Mouse (Mus musculus) lung, postnatal 36 days (tissue): Measurements from ENCODE around the gene Zpld1.

Experiments
- DNase-seq: peaks from one replicate; pipeline ENCODE4 v3.0.0; 2022; ENCODE audit warnings: mixed read lengths

Gene Zpld1

DNA sequence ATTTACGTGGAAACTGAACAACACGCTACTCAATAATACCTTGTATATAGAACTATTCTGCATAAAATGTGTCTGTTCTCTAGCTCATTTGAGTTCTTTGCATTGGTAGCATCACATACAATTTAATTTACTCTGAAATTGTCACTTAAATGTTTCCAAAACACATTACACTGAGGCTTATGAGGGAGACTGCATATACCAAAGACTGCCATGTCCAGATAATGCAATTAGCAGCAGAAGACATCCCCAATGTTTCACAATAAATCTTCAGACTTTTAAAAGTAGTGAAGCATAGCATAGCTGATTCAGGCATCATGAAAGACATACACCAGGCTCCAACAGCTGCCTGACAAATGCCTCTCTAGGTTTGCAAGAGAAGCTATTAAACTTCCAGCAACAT, at the start of gene Zpld1:
Zpld1 (minus strand) TSS at position 101 of the 400 bp plus-strand sequence.
- no peak for DNase-seq

DNA sequence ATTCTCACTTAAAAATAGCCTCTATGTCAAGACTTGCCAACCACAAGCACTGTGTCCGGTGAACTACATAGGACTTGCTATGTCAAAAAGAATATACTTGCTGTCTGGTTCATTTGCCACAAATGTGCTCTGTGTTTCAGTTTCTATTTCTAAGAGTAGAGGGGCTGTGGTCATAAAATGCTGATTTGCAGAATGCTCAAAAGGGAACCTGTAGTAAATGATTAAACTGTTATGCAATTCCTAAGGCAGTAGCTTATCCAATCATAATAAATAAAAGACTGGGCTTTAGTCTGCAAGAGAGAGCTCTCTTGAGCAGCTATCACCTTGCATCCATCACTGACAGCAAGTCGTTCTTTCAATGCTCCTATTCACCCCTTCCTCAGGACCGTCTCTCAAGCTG, 47.9 kb upstream of the Zpld1 start:
- DNase-seq, result no peak

GRCm38 (mm10) chr16:55321542-55322514, 24.0 kb upstream of the Zpld1 start:
- peak; percentile 24 for DNase-seq

- DNase-seq, result no peak
Measured at GRCm38 (mm10) chr16:55316996-55317395, 19.2 kb upstream of the Zpld1 start.

DNA sequence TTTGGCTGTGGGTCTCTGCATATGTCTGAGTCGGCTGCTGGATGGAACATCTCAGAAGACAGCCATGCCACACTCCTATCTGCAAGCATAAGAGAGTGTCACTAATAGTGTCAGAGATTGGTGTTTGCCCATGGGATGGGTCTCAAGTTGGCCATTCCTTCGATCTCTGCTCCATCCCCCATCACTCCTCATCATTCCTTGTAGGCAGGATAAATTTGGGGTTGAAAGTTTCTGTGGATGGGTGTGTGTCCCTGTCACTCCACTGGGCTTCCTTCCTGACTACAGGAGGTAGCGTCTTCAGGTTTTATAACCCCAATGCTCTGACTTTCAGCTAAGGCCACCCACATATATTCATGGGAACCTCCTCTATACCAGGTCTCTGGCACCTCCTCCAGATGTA, 14.3 kb upstream of the Zpld1 start:
- no peak for DNase-seq

GRCm38 (mm10) chr16:55282696-55283095, 15.1 kb downstream of the Zpld1 start:
- no peak for DNase-seq

DNA sequence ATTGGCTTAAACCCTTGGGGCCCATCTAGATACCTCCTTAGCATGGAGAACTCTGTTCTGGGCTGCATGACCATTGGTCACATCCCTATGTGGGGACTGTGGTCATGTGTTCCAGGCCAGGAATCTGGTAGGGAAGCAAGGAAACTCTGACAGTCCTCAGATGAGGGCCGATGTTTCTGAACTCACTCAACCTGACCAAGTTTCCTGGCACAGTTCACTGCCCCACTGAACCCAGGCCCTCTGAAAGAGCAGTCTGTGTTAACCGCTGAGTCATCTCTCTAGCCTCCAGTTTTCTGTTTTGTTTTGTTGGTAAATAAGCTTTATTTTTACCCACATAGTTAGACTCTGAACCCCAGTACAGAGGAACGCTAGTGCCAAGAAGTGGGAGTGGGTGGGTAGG, 20.3 kb downstream of the Zpld1 start:
- no peak for DNase-seq

DNA sequence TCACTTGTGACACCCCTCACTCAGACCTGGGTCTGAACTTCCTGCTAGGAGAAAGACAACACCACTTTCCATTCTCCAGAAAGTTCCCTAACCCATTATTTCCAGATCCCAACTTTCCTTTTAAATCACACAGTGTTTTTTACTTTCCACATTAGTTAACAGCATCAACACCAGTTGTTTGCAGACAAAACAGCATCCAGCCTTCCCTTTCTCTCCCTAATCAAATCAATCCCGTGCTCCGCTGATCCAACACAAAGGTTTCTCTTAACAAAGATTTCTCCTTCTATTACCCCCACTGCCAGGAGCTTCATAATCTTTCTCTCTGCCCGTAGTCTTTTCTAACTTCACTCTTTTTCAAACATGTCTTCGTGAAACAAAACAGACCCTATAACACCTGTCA, 32.5 kb downstream of the Zpld1 start:
- DNase-seq, result no peak

GRCm38 (mm10) chr16:55260862-55261574, 36.8 kb downstream of the Zpld1 start:
- no peak for DNase-seq

DNA sequence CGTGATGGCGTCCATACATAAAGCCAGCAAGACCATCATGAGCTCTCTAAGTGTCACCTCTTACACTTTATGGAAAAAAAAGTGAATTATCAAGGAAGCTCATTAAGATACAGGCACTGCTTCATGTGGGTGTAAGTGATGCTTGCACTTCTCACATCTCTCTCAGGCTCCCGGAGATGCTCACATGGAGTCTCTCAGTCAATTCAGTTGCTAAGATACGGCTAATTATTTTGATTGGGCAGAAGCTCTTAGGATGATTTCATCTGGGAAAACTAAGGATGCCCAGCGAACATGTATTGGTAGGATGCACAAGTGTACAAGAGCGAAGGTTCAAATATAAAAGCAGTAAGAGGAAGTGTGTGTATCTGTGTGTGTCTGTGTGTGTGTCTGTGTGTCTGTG, 38.1 kb downstream of the Zpld1 start:
- no peak for DNase-seq

- no peak for DNase-seq
Measured at GRCm38 (mm10) chr16:55240996-55241395, 56.8 kb downstream of the Zpld1 start.

DNA sequence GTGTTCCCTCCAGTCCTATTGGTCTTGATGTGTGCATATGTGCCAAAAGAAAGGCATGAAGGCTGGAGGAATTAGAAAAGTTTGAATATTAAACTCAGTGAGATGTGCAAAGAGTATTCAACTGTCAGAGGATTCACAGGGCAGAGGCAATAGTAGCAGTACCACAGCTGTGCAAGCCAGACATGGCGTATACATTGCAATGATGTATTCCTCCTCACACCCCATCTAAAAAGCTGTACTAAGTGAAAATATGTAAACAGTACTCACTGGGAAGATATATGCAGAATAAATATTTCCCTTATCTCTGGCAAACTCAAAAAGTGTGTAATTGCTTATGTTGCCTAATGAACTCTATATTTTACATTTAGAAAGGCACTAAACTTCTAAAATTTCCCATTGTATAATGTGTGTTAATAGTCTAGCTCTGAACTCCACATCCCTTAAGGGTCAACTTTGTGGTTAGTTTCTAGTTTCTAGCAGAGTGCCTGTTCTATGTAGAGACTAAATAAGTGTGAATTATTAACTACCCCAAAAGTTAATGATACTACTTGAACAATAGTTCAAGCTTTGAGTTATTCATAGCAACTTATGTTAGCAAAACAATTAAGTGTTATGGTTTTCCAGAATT, 68.7 kb downstream of the Zpld1 start:
- no peak for DNase-seq

- no peak for DNase-seq
Measured at GRCm38 (mm10) chr16:55203945-55204344, 93.8 kb downstream of the Zpld1 start.

- DNase-seq, result no peak
Measured at GRCm38 (mm10) chr16:55190397-55190796, 107.4 kb downstream of the Zpld1 start.

DNA sequence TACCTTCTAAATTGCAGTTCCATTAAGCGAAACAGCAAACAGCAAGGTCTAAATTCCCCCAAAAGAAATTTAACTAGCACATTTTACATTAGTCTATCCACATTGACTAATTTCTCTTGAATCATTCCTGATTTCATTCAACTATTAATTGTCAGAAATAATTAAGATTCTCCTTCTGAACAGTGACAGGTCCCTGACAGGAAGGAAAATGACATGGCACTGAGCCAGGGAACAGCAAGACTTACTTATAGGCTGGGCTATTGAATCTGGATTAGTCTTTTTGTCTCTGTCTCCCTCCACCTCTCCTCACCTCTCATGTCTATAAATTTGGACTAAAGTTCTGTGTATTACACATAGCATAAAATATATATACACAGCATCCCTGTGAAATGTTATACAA, 112.4 kb downstream of the Zpld1 start:
- DNase-seq, result no peak
